In genomic region chr16:38197299-38197698, GRCm38 (mm10) we compare ENCODE assay signal across 8 mouse cellular contexts.
DNase-seq lines count a peak whose midpoint lies in the region; ATAC-seq and TF ChIP-seq lines count a peak whose summit lies in the region.

No protein-coding gene starts in this region.

- 46% methylated on average over 4 of the region's 4 CpGs for WGBS in forebrain, embryonic 15.5 days
- WGBS in liver, embryonic 14.5 days (ENCODE audit: insufficient replicate concordance), result 48% methylated on average over 4 of the region's 4 CpGs
- 50% methylated on average over 4 of the region's 4 CpGs for WGBS in neural tube, embryonic 14.5 days

- no peak for TF ChIP-seq EP300 in liver, embryonic 14.5 days (IDR thresholded peaks at IDR 0.05; ENCODE audit: low read depth)

- peak; percentile 62 for DNase-seq in urinary bladder, postnatal 25 days (ENCODE audit: low spot score)
- DNase-seq in urinary bladder, postnatal 10 days (ENCODE audit: low spot score), result no peak
- peak; percentile 43 for DNase-seq in c-Kit-positive CD71-negative TER-119-negative erythroid progenitor cells, embryonic 14.5 days (ENCODE audit: low read depth)
- peak; percentile 74 for DNase-seq in kidney, adult 9 months
- DNase-seq in liver, embryonic 14.5 days (ENCODE audit: low read depth in 3 of 3, low spot score in 3 of 3), result peak in 2 of 3 experiments; percentile 33
- DNase-seq in thymus, postnatal 36 days, result peak; percentile 39 to 55

- no peak overlapping the region for H3K27ac ChIP-seq in forebrain, embryonic 15.5 days (replicated peaks)
- H3K27ac ChIP-seq in liver, embryonic 14.5 days, result no peak overlapping the region
- H3K27ac ChIP-seq in neural tube, embryonic 14.5 days (ENCODE audit: low read depth, low read length), result no peak overlapping the region

- H3K9me3 ChIP-seq in forebrain, embryonic 15.5 days, result no peaks in the 10 kb centered on the region
- no peaks in the 10 kb centered on the region for H3K9me3 ChIP-seq in liver, embryonic 14.5 days (ENCODE audit: control insufficient read depth, low read length)
- H3K9me3 ChIP-seq in neural tube, embryonic 14.5 days (ENCODE audit: control insufficient read depth, low read length), result no peaks in the 10 kb centered on the region

- H3K4me1 ChIP-seq in forebrain, embryonic 15.5 days, result peaks cover 3% of the 10 kb centered on the region; the same call in 1 of the 2 replicates
- no peaks in the 10 kb centered on the region for H3K4me1 ChIP-seq in liver, embryonic 14.5 days (replicated peaks; ENCODE audit: control insufficient read depth in 2 of 2, insufficient read depth in 2 of 2, low read length in 1 of 2)
- no peaks in the 10 kb centered on the region for H3K4me1 ChIP-seq in neural tube, embryonic 14.5 days (ENCODE audit: control insufficient read depth, insufficient read depth, low read length)

- no peak overlapping the region for H3K4me2 ChIP-seq in forebrain, embryonic 15.5 days (replicated peaks)
- H3K4me2 ChIP-seq in liver, embryonic 14.5 days (ENCODE audit: low read depth), result no peak overlapping the region
- H3K4me2 ChIP-seq in neural tube, embryonic 14.5 days (ENCODE audit: low read depth, low read length), result no peak overlapping the region

- H3K27me3 ChIP-seq in forebrain, embryonic 15.5 days, result no peaks in the 10 kb centered on the region
- no peaks in the 10 kb centered on the region for H3K27me3 ChIP-seq in liver, embryonic 14.5 days (ENCODE audit: control insufficient read depth, insufficient read depth, low read length)
- H3K27me3 ChIP-seq in neural tube, embryonic 14.5 days (ENCODE audit: control insufficient read depth, insufficient read depth, low read length), result no peaks in the 10 kb centered on the region

- peak; percentile 63 for TF ChIP-seq CTCF in liver, embryonic 14.5 days (IDR thresholded peaks at IDR 0.05; ENCODE audit: low read depth)

- peak; percentile 63 for ATAC-seq in forebrain, embryonic 15.5 days (replicated peaks)
- no peak for ATAC-seq in liver, embryonic 14.5 days (ENCODE audit: insufficient read depth)
- peak; percentile 57 for ATAC-seq in neural tube, embryonic 14.5 days (ENCODE audit: low read depth)

- no peak overlapping the region for H3K4me3 ChIP-seq in forebrain, embryonic 15.5 days
- no peak overlapping the region for H3K4me3 ChIP-seq in liver, embryonic 14.5 days (ENCODE audit: insufficient read depth in 1 of 2, low read depth in 2 of 2, low read length in 2 of 2)
- H3K4me3 ChIP-seq in neural tube, embryonic 14.5 days (ENCODE audit: low read depth, low read length), result no peak overlapping the region

- peaks cover 25% of the 10 kb centered on the region for H3K36me3 ChIP-seq in forebrain, embryonic 15.5 days
- H3K36me3 ChIP-seq in liver, embryonic 14.5 days (replicated peaks; ENCODE audit: control insufficient read depth, insufficient read depth, low read depth), result peaks cover 11% of the 10 kb centered on the region
- peaks cover 19% of the 10 kb centered on the region for H3K36me3 ChIP-seq in neural tube, embryonic 14.5 days (ENCODE audit: control insufficient read depth, insufficient read depth, low read length)

- no peak overlapping the region for H3K9ac ChIP-seq in forebrain, embryonic 15.5 days (replicated peaks)
- no peak overlapping the region for H3K9ac ChIP-seq in liver, embryonic 14.5 days (replicated peaks)
- no peak overlapping the region for H3K9ac ChIP-seq in neural tube, embryonic 14.5 days (replicated peaks; ENCODE audit: low read depth, low read length)
